Mouse (Mus musculus) lung, postnatal 14 days (tissue): Measurements from ENCODE around the gene Gm21394.
"Not testable (repeated sequence)": the region's sequence is repeated elsewhere in the genome, so short reads cannot be mapped to it uniquely, and the experiment has no call there.

ENCODE experiments used
- DNase-seq: peaks from one replicate; pipeline ENCODE4 v3.0.0; 2021

The Gm21394 gene

DNA sequence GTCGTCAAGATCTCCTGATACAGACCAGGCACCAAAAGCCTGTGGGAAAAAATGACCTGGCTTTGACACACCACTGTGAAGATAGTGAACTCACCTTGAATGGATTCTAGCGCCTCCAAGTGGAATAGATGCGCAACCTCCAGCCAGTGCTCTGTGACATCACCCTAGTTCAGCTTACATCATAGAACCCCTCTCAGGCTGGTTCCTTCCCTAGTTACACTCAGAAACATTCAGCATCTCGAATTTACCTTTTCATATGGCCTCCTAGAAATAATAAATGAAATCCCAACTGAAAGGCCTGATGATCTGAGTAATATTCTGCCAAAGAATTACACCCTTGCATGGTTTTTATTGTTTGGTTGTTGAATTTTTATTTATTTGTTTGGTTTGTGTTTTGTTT, at the start of gene Gm21394:
Gm21394 (minus strand) TSS at position 101 of the 400 bp plus-strand sequence.
- DNase-seq: not testable (repeated sequence)
